25 mouse cellular contexts compared by ENCODE assay signal in the genomic region with DNA sequence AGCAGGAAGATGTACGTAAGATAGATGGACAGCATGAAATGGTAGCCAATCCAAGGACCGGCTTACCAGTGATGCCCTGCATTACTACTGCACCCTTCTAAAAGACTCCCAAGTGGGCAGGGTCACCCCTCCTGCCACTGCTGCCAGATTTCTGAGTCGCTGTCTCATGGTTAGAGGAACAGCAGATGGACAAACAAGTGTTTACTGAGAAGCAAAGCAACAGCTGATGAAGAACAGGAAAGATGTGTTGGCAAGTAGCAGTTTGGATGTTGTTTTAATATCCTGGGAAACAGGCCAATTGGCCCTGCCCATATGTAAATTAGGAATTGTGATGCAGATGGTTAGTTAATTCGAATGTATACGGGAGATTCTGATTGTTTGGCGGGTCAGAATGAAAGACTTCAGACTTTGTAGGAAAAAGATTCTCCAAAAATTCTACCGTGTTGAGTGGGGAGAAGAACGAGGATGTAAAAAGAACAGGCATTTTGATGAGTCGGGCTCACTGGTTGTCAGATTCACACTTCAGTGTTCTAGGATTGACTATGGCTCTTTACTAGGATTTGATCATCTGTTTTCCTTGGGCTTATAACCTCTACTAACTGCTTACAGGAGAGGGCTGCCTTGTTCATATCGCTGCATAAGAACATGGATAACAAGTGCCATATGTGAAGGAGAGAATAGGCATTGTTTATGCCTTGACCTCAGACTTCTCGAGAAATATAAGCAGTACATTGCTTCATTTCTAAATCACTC. TPM values are rescaled to one million over a fixed set of nuclear protein-coding genes. Genes with fewer than 3 reads are reported as not detected.
DNase-seq lines count a peak whose midpoint lies in the region; ATAC-seq lines count a peak whose summit lies in the region.
"Had no signal": no experiment of that assay in that cellular context is flagged by ENCODE, and none has a peak within 500 bp of the region (broad histone marks: within the 10 kb centered on the region; RNA-seq: fewer than 3 reads in every experiment).

No protein-coding gene starts in this region.

- peak; percentile 29 to 36 for DNase-seq in cerebellum, postnatal 10 days
- peak; percentile 29 for DNase-seq in hindbrain, embryonic 14.5 days (ENCODE audit: low spot score)
- peak; percentile 45 for DNase-seq in retina, postnatal 1 day
- DNase-seq in retina, embryonic 14.5 days (ENCODE audit: low spot score): no peak
- DNase-seq in ovary, postnatal 10 days (ENCODE audit: low spot score): no peak
- DNase-seq: adrenal gland, postnatal 14 days; cerebellum, adult 11 months; cerebellum, adult 9-11 months; gastrocnemius, adult 2 months; heart, postnatal 36 days; kidney, adult 11 months; kidney, postnatal 4 days; lung, postnatal 4 days; right cerebral cortex, postnatal 4 days; thymus, adult 18-20 months; thymus, postnatal 36 days had no signal

- no peaks in the 10 kb centered on the region for H3K9me3 ChIP-seq in hindbrain, embryonic 14.5 days (ENCODE audit: control insufficient read depth, low read length)
- no peaks in the 10 kb centered on the region for H3K9me3 ChIP-seq in hindbrain, embryonic 16.5 days (ENCODE audit: control insufficient read depth, low read length)
- H3K9me3 ChIP-seq: embryonic facial prominence, embryonic 12.5 days; heart, embryonic 15.5 days; limb, embryonic 15.5 days; lung, embryonic 15.5 days had no signal

- no peaks in the 10 kb centered on the region for H3K36me3 ChIP-seq in hindbrain, embryonic 14.5 days (replicated peaks; ENCODE audit: control insufficient read depth, insufficient read depth)
- H3K36me3 ChIP-seq in hindbrain, embryonic 16.5 days (ENCODE audit: control insufficient read depth, insufficient read depth, low read length): no peaks in the 10 kb centered on the region
- H3K36me3 ChIP-seq: embryonic facial prominence, embryonic 12.5 days; heart, embryonic 15.5 days; limb, embryonic 15.5 days; lung, embryonic 15.5 days had no signal

- H3K4me1 ChIP-seq in hindbrain, embryonic 14.5 days (replicated peaks; ENCODE audit: control insufficient read depth, insufficient read depth, low read length): no peaks in the 10 kb centered on the region
- peaks cover 5% of the 10 kb centered on the region for H3K4me1 ChIP-seq in hindbrain, embryonic 16.5 days (ENCODE audit: control insufficient read depth, insufficient read depth, low read depth, low read length)
- H3K4me1 ChIP-seq: embryonic facial prominence, embryonic 12.5 days; heart, embryonic 15.5 days; limb, embryonic 15.5 days; lung, embryonic 15.5 days had no signal

- no peak overlapping the region for H3K4me2 ChIP-seq in hindbrain, embryonic 14.5 days (replicated peaks)
- no peak overlapping the region for H3K4me2 ChIP-seq in hindbrain, embryonic 16.5 days (ENCODE audit: low read length)
- H3K4me2 ChIP-seq: embryonic facial prominence, embryonic 12.5 days; heart, embryonic 15.5 days; limb, embryonic 15.5 days; lung, embryonic 15.5 days had no signal

- ATAC-seq in cerebellum, adult (ENCODE audit: insufficient number of reproducible peaks, low FRiP score, low TSS enrichment): no peak
- ATAC-seq in hindbrain, embryonic 14.5 days (ENCODE audit: low FRiP score): no peak
- no peak for ATAC-seq in hindbrain, embryonic 16.5 days

- H3K4me3 ChIP-seq in hindbrain, embryonic 14.5 days (replicated peaks; ENCODE audit: low read length): no peak overlapping the region
- no peak overlapping the region for H3K4me3 ChIP-seq in hindbrain, embryonic 16.5 days (ENCODE audit: low read length)
- H3K4me3 ChIP-seq: embryonic facial prominence, embryonic 12.5 days; erythroblast, embryonic 14.5 days; gastrocnemius, adult 2 months; heart, embryonic 15.5 days; left cerebral cortex, adult 2 months; limb, embryonic 15.5 days; lung, embryonic 15.5 days had no signal

- no peaks in the 10 kb centered on the region for H3K27me3 ChIP-seq in hindbrain, embryonic 14.5 days (ENCODE audit: control insufficient read depth, insufficient read depth, low read length)
- no peaks in the 10 kb centered on the region for H3K27me3 ChIP-seq in hindbrain, embryonic 16.5 days (replicated peaks; ENCODE audit: control insufficient read depth, insufficient read depth, low read length)
- H3K27me3 ChIP-seq: embryonic facial prominence, embryonic 12.5 days; heart, embryonic 15.5 days; limb, embryonic 15.5 days; lung, embryonic 15.5 days had no signal

- H3K27ac ChIP-seq in hindbrain, embryonic 14.5 days: no peak overlapping the region
- no peak overlapping the region for H3K27ac ChIP-seq in hindbrain, embryonic 16.5 days (ENCODE audit: low read depth, low read length)
- H3K27ac ChIP-seq: embryonic facial prominence, embryonic 12.5 days; gastrocnemius, adult 2 months; heart, embryonic 15.5 days; left cerebral cortex, adult 2 months; limb, embryonic 15.5 days; liver, embryonic 14.5 days; lung, embryonic 15.5 days had no signal

- H3K9ac ChIP-seq in hindbrain, embryonic 14.5 days: no peak overlapping the region
- H3K9ac ChIP-seq in hindbrain, embryonic 16.5 days (ENCODE audit: low read depth, low read length): no peak overlapping the region
- H3K9ac ChIP-seq: embryonic facial prominence, embryonic 12.5 days; heart, embryonic 15.5 days; limb, embryonic 15.5 days; liver, embryonic 14.5 days; lung, embryonic 15.5 days had no signal

- 38% methylated on average over 11 of the region's 11 CpGs for WGBS in hindbrain, embryonic 14.5 days
- 33% methylated on average over 11 of the region's 11 CpGs for WGBS in hindbrain, embryonic 16.5 days

RNA-seq across cellular contexts. Expression of a gene that starts 19.6 kb away (rescaled TPM):
- 24.1 and 24.5 TPM in 2 replicates for polyA plus RNA-seq in hindbrain, embryonic 14.5 days (2014; fragmentation: Nextera tagmentation; extraction: Ambion mirVana)
- 12.5 and 13.2 TPM in 2 replicates for polyA plus RNA-seq in hindbrain, embryonic 16.5 days (2015; fragmentation: Nextera tagmentation; extraction: Ambion mirVana)

RNA-seq across cellular contexts. Expression of a gene that starts 20.4 kb away (rescaled TPM):
- 25.4 and 35.9 TPM in 2 replicates for polyA plus RNA-seq in hindbrain, embryonic 14.5 days (2014; fragmentation: Nextera tagmentation; extraction: Ambion mirVana)
- polyA plus RNA-seq in hindbrain, embryonic 16.5 days (2015; fragmentation: Nextera tagmentation; extraction: Ambion mirVana): 32.0 and 34.6 TPM in 2 replicates

Comparison
In these comparisons a context has a peak if more than half of its experiments do, and no peak if none do; other contexts are left out.
1. DNase-seq: peak in cerebellum, postnatal 10 days (2 of 2), hindbrain, embryonic 14.5 days (single experiment) and retina, postnatal 1 day (single experiment); none in retina, embryonic 14.5 days (single experiment) and ovary, postnatal 10 days (single experiment).